Mouse (Mus musculus) kidney, embryonic 16.5 days (tissue): ENCODE results near the gene Olfr1281. TPM values are rescaled to one million over a fixed set of nuclear protein-coding genes. Genes with fewer than 3 reads are reported as not detected.
"Not testable (repeated sequence)": the region's sequence is repeated elsewhere in the genome, so short reads cannot be mapped to it uniquely, and the experiment has no call there.

Experiments
- ATAC-seq: fragments of 200-750 bp; cut with Nextera tagmentation; 2 replicates; pipeline ENCODE4 v1.8.0; 2017; ENCODE audit warnings: moderate TSS enrichment; ENCODE audit not compliant: low FRiP score, low TSS enrichment
- H3K27ac ChIP-seq: fragments of 300-500 bp; sonication (generic); 2 replicates; pipeline ENCODE4 v1.5.1; 2014; ENCODE audit warnings: low read length
- H3K27me3 ChIP-seq: fragments of 300-500 bp; sonication (generic); 2 replicates; pipeline ENCODE4 v1.6.1; 2014; ENCODE audit warnings: low read length, control low read depth, mixed read lengths; ENCODE audit not compliant: insufficient read depth
- H3K36me3 ChIP-seq: fragments of 300-500 bp; sonication (generic); 2 replicates; pipeline ENCODE4 v1.6.1; 2014; ENCODE audit warnings: low read length, control low read depth, mixed read lengths; ENCODE audit not compliant: insufficient read depth
- H3K4me1 ChIP-seq: fragments of 300-500 bp; sonication (generic); 2 replicates; pipeline ENCODE4 v1.6.1; 2014; ENCODE audit warnings: low read length, control low read depth, mixed read lengths; ENCODE audit not compliant: insufficient read depth
- H3K4me2 ChIP-seq: fragments of 300-500 bp; sonication (generic); replicated peaks from 2 replicates; pipeline ENCODE4 v1.6.1; 2014; ENCODE audit warnings: low read depth, low read length
- H3K4me3 ChIP-seq: fragments of 300-500 bp; sonication (generic); 2 replicates; pipeline ENCODE4 v1.5.1; 2014; ENCODE audit warnings: mild to moderate bottlenecking, low read length
- H3K9ac ChIP-seq: fragments of 300-500 bp; sonication (generic); replicated peaks from 2 replicates; pipeline ENCODE4 v1.6.1; 2014; ENCODE audit warnings: low read length
- H3K9me3 ChIP-seq: fragments of 300-500 bp; sonication (generic); 2 replicates; pipeline ENCODE4 v1.6.1; 2016; ENCODE audit warnings: low read length, control low read depth
- WGBS: fragments of 180-500 bp; shearing (Covaris S2); extraction: QIAGEN DNeasy Blood & Tissue Kit; methylation state at CpG from one replicate; pipeline ENCODE4 v1.1.7; 2014; 5-methylcytosine and 5-hydroxymethylcytosine counted together
- polyA plus RNA-seq: library from polyadenylated mRNA; unstranded; fragments of >200 nt; fragmentation: Nextera tagmentation; extraction: Ambion mirVana; gene quantifications from 2 replicates; pipeline ENCODE4 v1.2.1, GENCODE M21; 2015

Olfr1281 gene
- polyA plus RNA-seq: not detected in 2 replicates

GRCm38 (mm10) chr2:111326220-111326619 is at the start of gene Olfr1281:
Gene Olfr1281 (plus strand): TSS chr2:111326520.
- WGBS: 77% methylated on average over 2 of the region's 2 CpGs
- Histone ChIP-seq H3K36me3 (no peaks in the 10 kb centered on the region), H3K4me3 (no peak within 1 kb of the TSS), H3K4me1 (no peaks in the 10 kb centered on the region), H3K27ac (no peak within 1 kb of the TSS), H3K9me3 (no peaks in the 10 kb centered on the region), H3K27me3 (no peaks in the 10 kb centered on the region), H3K9ac (no peak within 1 kb of the TSS), H3K4me2 (no peak within 1 kb of the TSS)
- ATAC-seq: no peak

- H3K27me3 ChIP-seq: no peaks in the 10 kb centered on the region
- H3K4me2 ChIP-seq: no peak within 1 kb of the TSS
- H3K27ac ChIP-seq: no peak within 1 kb of the TSS
- ATAC-seq: no peak
- no peak within 1 kb of the TSS for H3K4me3 ChIP-seq
- H3K36me3 ChIP-seq: no peaks in the 10 kb centered on the region
- no peak within 1 kb of the TSS for H3K9ac ChIP-seq
- no peaks in the 10 kb centered on the region for H3K4me1 ChIP-seq
- H3K9me3 ChIP-seq: no peaks in the 10 kb centered on the region
Measured at GRCm38 (mm10) chr2:111289836-111290235, 36.5 kb upstream of the Olfr1281 start, which contains the start of gene Olfr1278. Gene Olfr1278 (plus strand): TSS chr2:111290136.

- no peaks in the 10 kb centered on the region for H3K27me3 ChIP-seq
- no peak overlapping the region for H3K9ac ChIP-seq
- no peak for ATAC-seq
- H3K4me1 ChIP-seq: no peaks in the 10 kb centered on the region
- no peak overlapping the region for H3K4me3 ChIP-seq
- H3K27ac ChIP-seq: no peak overlapping the region
- H3K36me3 ChIP-seq: no peaks in the 10 kb centered on the region
- no peak overlapping the region for H3K4me2 ChIP-seq
- H3K9me3 ChIP-seq: no peaks in the 10 kb centered on the region
Measured at GRCm38 (mm10) chr2:111298541-111298940, 27.8 kb upstream of the Olfr1281 start.

GRCm38 (mm10) chr2:111300374-111300773 is 25.9 kb upstream of the Olfr1281 start, which contains the start of gene Olfr1279:
Gene Olfr1279 (plus strand): TSS chr2:111300635.
- Histone ChIP-seq H3K36me3 (no peaks in the 10 kb centered on the region), H3K4me3 (no peak within 1 kb of the TSS), H3K27me3 (no peaks in the 10 kb centered on the region), H3K4me2 (no peak within 1 kb of the TSS), H3K9ac (no peak within 1 kb of the TSS), H3K9me3 (no peaks in the 10 kb centered on the region), H3K4me1 (no peaks in the 10 kb centered on the region), H3K27ac (no peak within 1 kb of the TSS)
- no peak for ATAC-seq

GRCm38 (mm10) chr2:111313717-111314116 is 12.6 kb upstream of the Olfr1281 start, which contains the start of gene Olfr1280:
Gene Olfr1280 (plus strand): TSS chr2:111314017.
- Histone ChIP-seq H3K9me3 (no peaks in the 10 kb centered on the region), H3K27ac (no peak within 1 kb of the TSS), H3K9ac (no peak within 1 kb of the TSS), H3K4me1 (no peaks in the 10 kb centered on the region), H3K4me3 (no peak within 1 kb of the TSS), H3K36me3 (no peaks in the 10 kb centered on the region), H3K27me3 (no peaks in the 10 kb centered on the region), H3K4me2 (no peak within 1 kb of the TSS)
- ATAC-seq: no peak

- not testable (repeated sequence) for H3K36me3 ChIP-seq, H3K4me3 ChIP-seq, ATAC-seq, H3K9ac ChIP-seq, H3K4me1 ChIP-seq, H3K4me2 ChIP-seq, H3K9me3 ChIP-seq, H3K27me3 ChIP-seq, H3K27ac ChIP-seq
- WGBS: 87% methylated on average over 5 of the region's 5 CpGs
Measured at GRCm38 (mm10) chr2:111333721-111334120, 7.4 kb downstream of the Olfr1281 start.

GRCm38 (mm10) chr2:111335976-111336375 is 9.7 kb downstream of the Olfr1281 start, which contains the start of gene Olfr1282:
Gene Olfr1282 (minus strand): TSS chr2:111336076.
- H3K9ac ChIP-seq: no peak within 1 kb of the TSS
- no peaks in the 10 kb centered on the region for H3K4me1 ChIP-seq
- no peaks in the 10 kb centered on the region for H3K9me3 ChIP-seq
- H3K36me3 ChIP-seq: no peaks in the 10 kb centered on the region
- WGBS: 77% methylated on average over 2 of the region's 2 CpGs
- no peak within 1 kb of the TSS for H3K27ac ChIP-seq
- no peak within 1 kb of the TSS for H3K4me3 ChIP-seq
- ATAC-seq: no peak
- H3K4me2 ChIP-seq: no peak within 1 kb of the TSS
- no peaks in the 10 kb centered on the region for H3K27me3 ChIP-seq

- no peak for ATAC-seq
- H3K27ac ChIP-seq: no peak within 1 kb of the TSS
- H3K9me3 ChIP-seq: no peaks in the 10 kb centered on the region
- 73% methylated on average over 2 of the region's 2 CpGs for WGBS
- no peaks in the 10 kb centered on the region for H3K27me3 ChIP-seq
- H3K4me3 ChIP-seq: no peak within 1 kb of the TSS
- H3K36me3 ChIP-seq: no peaks in the 10 kb centered on the region
- H3K9ac ChIP-seq: no peak within 1 kb of the TSS
- H3K4me2 ChIP-seq: no peak within 1 kb of the TSS
- H3K4me1 ChIP-seq: no peaks in the 10 kb centered on the region
Measured at GRCm38 (mm10) chr2:111366490-111366889, 40.2 kb downstream of the Olfr1281 start, which contains the start of gene Olfr1283. Gene Olfr1283 (plus strand): TSS chr2:111366790.

GRCm38 (mm10) chr2:111375222-111375621 is 48.9 kb downstream of the Olfr1281 start, which contains the start of gene Olfr1284:
Gene Olfr1284 (plus strand): TSS chr2:111375522.
- H3K36me3 ChIP-seq: no peaks in the 10 kb centered on the region
- H3K27me3 ChIP-seq: no peaks in the 10 kb centered on the region
- WGBS: 95% methylated on average over 1 of the region's 1 CpGs
- no peak within 1 kb of the TSS for H3K4me3 ChIP-seq
- no peak for ATAC-seq
- no peak within 1 kb of the TSS for H3K9ac ChIP-seq
- no peak within 1 kb of the TSS for H3K27ac ChIP-seq
- no peaks in the 10 kb centered on the region for H3K4me1 ChIP-seq
- H3K9me3 ChIP-seq: no peaks in the 10 kb centered on the region
- no peak within 1 kb of the TSS for H3K4me2 ChIP-seq
